Mouse (Mus musculus) T-helper 1 cell (primary cell): ENCODE measurements around the gene Pter.

Experiments
- in situ Hi-C: fragments of 300-600 bp; cut with MboI, MseI; formaldehyde crosslinking; loops from one replicate; pipeline ENCODE4 v1.15.1; 2025; ENCODE audit warnings: high pct_unique_total_duplicates

Gene Pter

DNA sequence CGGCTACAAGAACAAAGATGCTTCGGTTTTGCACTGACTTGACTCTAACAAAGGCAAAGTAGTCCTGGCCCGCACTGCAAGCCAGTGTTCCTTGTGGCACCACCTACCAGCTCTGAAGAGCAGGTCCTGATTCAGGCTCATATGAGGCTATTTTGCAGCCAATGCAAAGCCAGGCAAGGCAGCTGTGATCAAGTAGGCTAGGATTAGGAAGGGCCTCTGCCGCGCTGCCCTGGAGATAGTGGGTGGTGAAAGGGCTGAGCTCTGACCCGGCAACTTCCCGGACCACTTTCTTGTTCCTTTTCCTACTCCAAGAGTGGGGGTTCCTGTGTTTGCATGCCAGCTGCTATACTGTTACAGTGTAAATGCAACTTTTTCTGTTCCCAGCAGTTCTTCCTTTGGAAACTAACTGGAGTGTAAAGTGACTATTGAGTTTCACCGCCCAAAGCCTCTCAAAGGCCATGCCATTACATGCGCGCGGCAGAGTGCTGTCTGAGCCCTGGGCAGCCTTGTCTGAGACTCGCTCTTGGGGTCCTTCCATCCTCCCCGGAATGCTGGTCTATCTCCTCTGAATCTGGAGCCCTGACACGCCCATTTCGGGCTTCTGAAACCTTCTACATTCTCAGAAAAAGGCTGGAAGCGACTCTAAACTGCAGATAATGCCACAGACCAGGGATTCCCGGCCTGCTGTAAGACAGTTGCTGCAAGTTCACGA is 85.6 kb downstream of the Pter start:
- in situ Hi-C loops, result no loop called here

DNA sequence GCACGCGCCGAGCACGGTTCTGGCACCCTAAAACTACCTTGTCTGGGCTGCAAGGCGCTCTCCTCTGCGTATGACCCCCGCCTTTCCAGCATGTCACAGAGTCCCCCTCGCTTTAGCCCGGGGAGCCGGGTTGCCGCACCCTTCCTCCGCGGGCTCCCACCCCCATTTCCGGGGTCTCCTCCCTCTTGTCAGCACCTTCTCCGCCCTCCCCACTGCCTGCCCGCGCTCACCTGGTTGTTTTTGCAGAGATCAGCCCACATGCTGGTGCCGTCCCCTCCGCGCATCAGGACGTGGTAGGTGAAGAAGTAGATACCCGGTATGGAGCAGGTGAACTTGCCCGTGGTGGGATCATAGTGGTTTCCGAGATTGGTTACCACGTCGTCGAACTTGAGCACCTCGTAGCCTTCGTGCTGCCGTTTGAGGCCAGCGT is 86.2 kb downstream of the Pter start:
- in situ Hi-C loops, result no loop called here

DNA sequence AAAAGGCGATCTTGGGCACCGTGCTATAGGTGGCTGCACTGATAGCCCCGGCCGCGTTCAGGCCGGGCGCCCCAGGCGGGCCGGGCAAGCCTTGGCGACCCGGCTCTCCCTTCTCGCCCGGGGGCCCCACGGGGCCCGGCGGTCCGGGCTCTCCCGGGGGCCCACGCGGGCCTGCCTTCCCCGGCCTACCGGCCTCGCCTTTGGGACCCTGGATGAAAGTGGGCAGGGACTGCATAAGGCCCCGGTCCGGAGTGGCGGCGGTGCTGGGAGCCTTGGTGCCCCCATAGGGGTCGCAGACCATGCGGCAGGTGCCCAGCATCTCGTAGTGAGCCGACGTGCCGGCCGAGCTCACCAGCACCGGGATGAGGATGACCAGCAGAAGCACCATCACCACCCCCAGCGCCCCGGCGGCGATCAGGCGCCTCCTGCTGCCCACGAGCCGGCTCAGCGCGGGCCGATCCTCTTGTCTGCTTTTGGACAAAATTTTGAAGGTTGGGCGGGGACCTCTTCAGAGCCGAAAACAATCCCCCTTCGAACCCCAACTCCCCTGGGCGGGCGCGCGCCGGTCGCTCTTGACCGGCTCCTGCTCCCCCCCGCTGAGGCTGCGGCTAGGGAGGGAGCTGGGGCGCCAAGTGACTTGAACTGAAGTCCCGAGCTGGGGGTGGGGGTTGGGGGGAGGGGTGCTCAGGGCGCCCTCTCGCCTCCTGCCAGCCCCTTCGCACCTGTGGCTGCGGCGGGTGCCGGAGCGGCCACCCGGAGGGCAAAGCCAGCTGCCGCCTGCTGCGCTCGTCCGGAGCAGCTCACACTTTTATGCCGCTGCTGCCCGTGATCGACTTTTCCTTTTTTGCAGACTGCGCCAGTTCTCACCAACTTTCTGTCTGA is 86.9 kb downstream of the Pter start:
- in situ Hi-C loops, result no loop called here

DNA sequence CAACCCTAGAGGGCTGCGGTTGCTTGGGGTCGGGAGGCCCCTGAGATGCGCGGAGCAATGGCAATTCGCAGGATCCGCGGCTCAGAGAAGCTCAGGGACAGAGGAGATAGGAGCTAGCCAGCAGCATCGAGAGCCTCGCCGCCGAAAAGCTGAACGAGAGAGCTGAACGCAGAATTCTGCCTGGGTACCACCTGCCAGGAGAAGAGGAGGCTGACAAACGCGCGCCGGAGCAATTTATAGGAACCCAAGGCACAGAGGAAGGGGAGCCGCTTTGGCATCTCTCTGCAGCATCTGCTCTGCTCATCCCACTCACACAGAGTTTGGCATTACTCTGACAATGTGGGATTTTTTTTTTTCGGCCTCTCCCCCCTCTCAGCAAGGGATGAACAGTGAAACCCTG is 87.6 kb downstream of the Pter start, which contains the start of gene C1ql3:
TSS of gene C1ql3 (minus strand) at position 335 of the 400 bp plus-strand sequence.
- in situ Hi-C loops, result no loop called here

DNA sequence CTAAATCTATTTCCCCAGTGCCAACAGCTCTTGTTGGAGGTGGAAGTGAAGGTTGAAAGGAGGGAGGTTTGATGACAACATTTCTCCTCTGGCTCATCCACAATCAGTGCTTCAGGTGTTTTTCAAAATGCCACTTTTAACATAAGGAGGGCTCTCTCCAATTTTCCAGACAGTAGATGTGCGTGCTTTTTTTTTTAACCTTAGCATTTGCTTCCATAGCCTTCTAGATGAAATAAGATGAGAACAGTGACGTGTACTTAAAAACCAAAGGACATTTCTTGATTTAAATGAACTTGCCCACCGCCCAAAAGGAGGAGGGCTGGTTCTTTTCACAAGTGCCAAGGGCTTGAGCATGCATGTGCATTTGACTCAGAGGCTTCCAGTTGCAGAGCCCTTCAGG is 88.1 kb downstream of the Pter start:
- in situ Hi-C loops, result no loop called here

DNA sequence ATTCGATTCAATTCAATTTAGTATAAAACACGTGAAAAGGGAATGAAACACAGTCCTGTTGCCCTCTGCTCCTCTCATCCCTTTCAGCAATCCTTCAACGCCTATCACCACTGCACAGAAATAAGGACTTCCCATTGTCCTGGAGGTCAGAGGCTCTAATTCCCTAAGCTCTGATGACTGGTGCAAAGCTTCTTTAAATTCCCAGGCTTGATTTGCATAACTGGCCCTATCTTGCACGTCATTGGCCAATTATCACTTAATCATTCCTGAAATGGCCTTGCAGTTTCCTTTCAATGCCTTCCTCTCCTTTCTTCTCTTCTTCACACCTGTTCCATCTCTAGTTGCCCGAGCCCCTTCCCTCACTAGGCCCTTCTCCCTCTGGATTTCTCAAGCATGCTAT is 94.5 kb downstream of the Pter start:
- in situ Hi-C loops, result no loop called here

DNA sequence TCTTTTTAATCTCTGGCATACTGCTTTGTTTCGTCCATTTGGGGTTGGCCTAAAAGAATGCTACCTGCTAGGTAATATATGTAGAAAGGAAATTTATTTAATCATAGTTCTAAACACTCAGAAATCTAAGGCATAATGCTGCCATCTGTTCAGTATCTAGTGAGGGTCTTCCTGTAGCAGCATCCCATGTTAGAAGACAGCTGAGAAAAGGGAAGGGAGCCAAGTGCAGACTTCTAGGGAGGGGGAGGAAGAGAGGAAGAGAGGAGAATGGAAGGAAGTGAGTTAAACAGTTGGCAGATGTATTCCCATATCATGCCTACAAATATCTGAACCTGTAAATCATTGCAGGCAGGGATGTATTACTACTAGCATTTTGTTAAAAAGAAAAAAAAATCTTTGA is 95.0 kb downstream of the Pter start:
- in situ Hi-C loops, result no loop called here

DNA sequence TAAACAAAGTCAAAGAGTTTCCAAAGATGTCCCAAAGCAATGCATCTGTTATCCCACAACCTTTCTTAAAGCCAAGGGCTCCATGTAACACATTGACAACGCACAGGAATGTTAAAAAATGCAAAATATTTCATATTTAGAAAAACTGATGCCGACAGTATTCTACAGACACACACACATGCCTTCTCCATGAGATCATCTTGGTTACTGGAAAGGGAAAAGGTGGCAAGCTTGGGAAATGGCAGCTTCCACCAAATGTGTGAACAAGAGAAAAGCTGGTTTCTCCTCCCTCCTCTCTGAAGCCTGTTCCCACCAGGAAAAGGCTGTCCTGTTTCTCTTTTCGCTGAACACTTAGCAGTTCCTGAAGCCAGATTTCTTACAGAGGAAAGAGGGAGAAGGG is 114.9 kb downstream of the Pter start:
- in situ Hi-C loops, result no loop called here

DNA sequence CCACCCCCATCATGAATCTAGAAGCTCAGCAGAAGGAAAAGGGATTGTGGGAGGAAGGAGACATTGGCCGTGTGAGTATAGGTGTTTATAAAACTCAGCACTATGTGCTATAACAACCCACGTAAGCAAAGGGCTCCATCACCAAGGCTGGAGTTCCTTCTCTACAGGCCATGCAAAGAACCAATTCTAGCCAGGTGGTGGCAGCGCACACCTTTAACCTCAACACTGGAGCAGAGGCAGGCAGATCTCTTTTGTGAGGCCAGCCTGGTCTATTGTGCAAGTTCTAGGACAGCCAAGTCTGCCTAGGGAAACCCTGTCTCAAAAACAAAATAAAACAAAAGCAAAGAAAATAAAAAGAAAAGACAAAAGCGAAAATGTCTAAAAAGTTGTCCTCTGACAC is 115.9 kb downstream of the Pter start:
- in situ Hi-C loops, result no loop called here

DNA sequence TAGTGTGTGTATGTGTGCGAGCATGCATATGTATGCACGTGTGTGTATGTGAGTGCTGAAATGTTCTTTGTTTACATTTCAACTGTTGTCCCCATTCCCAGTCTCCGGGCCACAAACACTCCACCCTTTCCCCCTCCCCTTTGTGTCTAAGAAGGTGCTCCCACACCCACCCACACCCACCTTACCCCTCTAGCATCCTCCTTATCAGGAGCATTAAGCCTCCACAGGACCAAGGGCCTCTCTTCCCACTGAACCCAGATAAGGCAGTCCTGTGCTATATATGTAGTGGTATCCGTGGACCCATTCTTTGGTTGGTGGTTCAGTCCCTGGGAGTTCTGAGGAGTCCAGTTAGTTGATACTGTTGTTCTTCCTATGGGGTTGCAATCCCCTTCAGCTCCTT is 120.7 kb downstream of the Pter start:
- in situ Hi-C loops, result no loop called here

DNA sequence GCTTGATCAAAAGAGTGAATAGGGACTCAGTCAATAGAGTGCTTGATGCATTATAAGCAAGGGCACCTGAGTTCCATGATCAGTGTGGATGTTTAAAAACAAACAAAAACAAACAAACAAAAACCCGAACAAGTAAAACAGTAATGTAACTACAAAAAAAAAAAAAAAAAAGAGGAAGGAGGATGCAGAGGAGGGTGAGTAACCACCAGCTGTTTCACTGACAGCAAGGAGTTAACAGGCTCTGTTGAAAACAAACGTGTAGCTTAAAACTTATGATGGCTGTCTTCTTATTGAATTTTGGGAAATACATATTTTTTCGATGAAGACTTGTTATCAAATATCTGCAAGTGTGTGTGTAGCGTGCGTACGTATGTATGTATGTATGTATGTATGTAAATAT is 124.8 kb downstream of the Pter start:
- in situ Hi-C loops, result no loop called here
